Mouse (Mus musculus) thymus, postnatal 36 days (tissue): ENCODE data around the gene Mmp27.

ENCODE experiments used
- DNase-seq, 2 experiments: peaks; one replicate each; pipeline ENCODE4 v3.0.0; 2022; ENCODE audit warnings: mixed read lengths in 2 of 2

Gene Mmp27

DNA sequence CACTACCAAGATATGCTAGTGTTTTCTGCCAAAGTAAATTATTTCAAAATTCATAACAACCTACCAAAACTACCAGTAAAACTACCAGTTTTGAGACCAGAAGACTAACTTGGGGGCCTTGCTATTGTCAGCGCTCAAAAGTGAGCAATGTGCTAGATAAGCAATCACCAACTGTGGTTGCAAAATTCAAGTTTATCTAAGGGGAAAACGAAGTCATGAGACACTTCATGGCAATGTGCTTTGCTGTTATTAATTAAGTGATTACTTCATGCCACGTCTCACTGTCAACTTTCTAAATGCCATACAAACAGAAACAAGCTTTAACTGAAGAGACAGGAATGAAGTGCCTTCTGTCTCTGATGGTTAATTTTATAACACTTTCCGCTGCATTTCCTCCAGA is at the start of gene Mmp27:
Gene Mmp27 (plus strand): TSS at position 235 of the 400 bp plus-strand sequence.
- DNase-seq = no peak

DNA sequence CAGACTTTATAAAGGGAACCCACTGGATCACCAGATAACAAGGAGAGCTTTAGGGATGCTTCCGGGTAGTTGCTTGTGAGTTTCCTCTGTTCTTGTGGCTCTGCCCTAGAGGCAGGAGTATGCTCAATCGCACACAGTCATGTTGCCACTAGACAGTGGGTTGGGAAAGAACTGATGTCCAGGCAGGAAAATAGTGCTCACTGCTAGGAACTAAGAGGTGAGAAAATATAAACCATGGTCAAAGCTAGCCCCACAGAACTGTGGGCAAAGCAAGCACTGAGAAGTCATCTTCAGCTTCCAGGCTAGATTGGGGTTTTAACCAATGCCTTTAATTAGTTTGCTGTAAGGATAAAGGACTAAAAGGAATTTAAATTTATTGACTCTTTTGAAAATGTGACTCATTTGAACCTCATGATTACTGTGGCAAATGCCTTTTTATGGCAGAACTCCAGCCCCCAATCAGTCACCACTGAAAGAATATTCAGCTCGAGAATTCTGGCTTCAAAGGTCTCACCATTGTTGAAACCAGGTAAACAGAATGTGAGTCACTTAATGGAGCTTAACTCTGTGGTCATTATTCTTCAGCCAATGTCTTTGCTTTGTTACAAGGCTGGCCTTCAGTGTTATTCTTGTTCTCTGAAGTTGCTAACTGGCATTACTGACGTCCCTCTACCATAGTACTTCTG is 44.8 kb upstream of the Mmp27 start:
- DNase-seq = no peak

DNA sequence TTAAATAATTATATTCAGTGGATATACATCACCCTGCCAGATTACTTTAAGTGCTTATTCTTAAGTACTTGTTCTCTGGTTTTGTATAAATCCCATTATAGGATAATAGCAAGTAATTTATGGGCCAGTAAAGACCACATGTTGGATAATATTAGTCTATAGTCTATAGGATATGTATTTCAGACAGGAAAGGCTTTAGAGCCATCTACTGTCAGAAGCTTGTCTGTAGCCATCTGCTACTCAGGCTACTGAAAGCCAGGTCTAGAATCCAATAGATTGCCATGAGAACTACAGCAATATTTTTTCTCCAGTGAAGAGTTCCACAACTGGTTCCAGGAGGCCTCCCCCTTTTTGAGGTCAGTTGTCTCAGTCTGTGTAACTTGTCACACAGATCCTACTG is 28.4 kb upstream of the Mmp27 start:
- no peak for DNase-seq

DNA sequence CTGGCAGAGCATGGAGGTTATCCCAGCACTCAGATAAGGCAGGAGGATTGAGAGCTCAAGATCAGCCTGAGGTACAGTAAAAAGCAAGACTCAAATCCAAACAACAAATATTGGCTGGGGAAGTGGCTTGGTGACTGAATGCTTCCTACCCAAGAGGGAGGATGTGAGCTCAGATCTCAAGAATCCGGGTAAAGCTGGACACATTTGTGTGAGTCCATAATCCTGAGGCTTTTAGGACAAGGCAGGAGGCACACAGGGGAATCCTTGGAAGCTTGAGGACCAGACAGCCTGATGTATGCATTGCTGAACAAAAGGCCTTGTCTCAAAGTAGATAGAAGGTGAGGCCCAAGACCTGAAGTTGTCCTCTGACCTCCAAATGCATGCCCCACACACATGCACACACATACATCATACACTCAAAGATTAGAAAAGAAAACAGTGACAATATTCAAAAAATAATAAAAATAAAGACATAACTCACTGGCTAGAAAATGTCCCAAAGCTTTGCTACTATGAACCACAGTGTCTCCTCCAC is 26.2 kb upstream of the Mmp27 start:
- no peak for DNase-seq

DNA sequence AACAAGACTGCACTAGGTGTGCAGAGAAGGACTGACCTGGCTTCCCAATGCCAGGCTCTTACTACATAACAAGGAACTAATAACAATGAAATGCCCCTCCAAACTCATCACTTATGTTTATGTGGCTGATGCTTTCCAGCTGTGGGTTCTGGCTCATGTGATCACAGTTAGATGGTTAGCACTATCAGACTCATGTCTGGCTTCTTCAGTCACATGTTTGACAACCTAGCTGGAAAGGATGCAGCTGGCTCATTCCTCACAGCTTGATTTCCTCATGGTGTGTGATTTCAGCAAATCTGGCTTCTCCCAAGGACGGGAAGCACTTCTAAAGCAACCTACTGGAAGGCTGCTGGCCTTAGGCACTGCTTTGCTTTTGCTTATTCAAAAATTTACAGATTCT is 25.7 kb upstream of the Mmp27 start:
- DNase-seq = no peak

DNA sequence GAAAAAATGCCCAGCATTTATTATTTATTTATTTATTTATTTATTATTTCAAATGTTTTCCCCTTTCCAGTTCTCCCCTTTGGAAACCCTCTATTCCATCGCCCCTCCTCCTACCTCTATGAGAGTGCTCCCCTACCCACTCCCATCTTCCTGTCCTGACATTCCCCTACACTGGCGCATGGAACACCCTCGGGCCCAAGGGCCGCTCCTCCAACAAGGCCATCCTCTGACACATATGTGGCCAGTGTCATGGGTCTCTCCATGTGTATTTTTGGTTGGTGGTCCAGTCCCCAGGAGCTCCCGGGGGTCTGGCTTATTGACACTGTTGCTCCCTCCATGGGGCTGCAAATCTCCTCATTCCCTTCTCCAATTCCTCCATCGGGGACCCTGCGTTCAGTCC is 25.3 kb upstream of the Mmp27 start:
- no peak for DNase-seq

DNA sequence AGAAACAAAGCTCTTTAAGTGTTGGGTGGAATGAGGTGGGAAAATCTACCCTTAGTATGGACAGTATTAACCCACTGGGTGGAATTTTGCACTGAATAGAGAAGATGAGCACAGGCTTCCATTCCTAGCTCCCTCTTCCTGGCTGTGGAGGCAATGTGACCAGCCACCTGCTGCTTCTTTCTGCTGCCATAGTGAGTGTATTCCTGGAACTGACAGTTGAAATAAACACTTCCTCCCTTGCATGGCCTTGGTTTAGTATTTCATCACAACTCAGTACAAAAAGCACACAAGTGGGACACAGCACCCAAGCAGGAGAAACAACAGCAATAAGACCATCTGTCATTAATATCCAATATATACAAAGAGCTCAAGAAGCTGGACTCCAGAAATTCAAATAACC is 19.3 kb upstream of the Mmp27 start:
- DNase-seq = no peak

DNA sequence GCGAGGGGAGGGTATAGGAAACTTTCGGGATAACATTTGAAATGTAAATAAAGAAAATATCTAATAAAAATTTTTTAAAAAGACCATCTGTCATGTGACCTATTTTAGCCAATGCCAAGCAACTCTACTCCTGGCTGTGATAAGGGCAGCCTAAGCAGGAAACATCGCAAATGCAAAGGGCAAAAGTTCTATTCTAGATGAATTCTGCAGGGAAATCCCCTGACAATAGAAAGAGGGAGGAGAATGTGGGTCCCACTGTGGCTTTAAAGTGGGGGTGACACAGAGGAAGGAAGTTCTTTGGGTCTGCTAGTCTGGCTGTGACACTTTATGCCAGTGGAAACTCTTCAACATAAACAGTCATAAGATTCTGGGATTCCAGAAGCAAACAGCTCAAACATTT is 17.7 kb upstream of the Mmp27 start:
- DNase-seq = no peak

DNA sequence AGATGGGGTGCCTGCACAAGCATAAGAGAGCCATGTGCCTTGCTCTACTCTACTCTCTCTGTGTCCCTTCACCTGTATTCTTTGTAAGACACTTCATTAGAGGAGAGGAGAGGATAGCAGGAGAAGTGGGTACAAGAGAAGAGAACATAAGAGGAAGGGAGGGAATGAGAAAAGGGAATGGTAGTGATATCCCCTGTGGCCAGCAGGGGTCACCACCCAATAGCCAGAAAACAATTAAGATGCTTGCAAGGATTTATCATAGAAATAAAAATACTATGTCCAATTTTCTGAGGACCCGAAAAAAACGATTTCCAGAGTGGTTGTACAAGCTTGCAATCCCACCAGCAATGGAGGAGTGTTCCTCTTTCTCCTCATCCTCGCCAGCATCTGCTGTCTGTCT is 16.8 kb upstream of the Mmp27 start:
- DNase-seq = peak in 1 of 2 experiments; percentile 7

DNA sequence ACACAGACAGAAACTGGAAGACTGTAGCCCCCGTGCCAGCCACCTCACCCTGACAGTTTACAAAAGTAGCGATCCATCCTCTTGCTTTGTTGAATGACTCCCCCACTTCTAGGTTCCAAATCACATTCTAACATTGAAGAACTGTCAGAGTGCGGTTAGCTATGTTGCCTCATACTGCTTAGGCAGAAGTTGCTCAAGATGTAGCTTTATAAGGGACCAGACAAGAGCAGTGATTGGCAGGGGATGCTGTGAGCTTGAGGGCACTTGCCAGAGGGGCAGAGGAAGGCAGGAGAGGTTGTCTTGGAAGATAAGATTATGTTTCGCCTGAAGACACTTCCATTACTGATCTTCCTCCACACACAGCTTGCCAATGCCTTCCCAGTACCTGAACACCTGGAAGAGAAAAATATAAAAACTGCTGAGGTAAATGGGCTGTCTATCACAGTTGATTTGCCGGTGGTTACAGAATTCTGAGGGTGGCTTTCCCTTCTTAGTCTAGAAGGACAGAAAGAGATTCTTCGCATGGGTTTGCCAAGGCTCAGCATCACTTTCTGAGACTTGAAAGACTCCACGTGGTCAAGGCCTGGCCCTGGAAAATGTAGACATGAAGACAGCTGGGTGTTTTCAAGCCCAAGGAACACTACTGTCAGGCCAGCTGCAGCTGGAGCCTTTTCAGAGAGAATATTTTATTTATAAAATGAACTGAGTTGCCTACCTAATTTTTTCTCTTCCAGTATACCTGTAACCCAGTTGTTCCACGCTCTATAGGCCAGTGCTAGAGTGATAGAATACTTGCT is 12.8 kb upstream of the Mmp27 start, which contains the start of gene Mmp8:
Gene Mmp8 (plus strand): TSS at position 236 of the 797 bp plus-strand sequence.
- DNase-seq = no peak

DNA sequence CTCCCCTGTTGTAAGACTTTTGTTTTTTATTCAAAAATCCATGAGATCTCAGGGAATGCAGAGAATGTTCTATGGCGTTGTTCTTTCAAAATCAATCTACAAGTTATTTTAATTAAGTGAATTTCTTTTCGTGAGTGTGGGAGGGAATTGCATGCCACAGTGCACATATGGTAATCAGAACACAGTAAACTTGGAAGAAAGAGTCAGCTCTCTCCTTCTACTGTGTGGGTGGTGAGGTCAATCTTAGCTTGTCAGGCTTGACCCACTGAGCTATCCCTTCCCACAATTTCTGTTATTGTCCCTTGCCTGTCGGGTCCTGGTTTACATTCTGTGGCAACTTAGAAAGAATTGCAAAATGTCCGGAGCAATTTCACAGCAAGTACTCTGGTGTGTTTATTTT is 11.2 kb upstream of the Mmp27 start:
- DNase-seq = no peak

DNA sequence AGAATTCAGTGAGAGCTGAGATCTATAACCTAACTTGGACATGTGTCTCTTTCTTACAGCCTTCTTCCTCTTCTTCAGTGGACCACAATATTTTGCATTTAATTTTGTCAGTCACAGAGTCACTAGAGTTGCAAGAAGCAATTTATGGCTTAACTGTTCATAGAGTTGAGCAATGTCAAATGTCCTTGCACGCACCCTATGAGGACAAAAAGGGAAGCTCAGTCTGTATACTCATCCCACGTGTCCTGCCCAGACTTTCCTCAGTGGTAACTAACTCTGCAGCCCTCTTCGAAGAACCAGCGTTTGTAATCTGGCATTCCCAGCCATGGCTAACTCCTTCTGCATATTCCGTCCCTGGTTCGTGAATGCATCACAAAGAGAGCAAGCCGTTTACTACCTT is 3.8 kb upstream of the Mmp27 start:
- no peak for DNase-seq

DNA sequence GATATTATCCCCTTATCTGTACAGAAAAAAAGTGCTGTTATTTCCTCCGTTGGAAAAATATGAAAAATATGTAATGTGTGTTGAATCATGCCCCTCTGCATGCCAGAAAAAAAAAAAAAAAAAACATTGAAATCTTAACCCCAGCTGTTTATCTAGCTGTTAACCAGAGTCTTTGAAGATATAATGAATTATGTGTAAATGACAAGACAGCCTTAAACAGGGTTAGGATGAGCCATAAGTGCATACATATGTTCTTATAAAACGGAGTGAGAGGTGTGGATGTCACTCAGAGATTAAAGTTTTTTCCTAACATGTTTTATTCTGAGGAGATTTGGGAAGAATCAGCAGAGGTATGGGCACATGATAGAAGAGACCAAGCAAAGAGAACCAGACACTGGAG is 3.3 kb upstream of the Mmp27 start:
- DNase-seq = no peak

DNA sequence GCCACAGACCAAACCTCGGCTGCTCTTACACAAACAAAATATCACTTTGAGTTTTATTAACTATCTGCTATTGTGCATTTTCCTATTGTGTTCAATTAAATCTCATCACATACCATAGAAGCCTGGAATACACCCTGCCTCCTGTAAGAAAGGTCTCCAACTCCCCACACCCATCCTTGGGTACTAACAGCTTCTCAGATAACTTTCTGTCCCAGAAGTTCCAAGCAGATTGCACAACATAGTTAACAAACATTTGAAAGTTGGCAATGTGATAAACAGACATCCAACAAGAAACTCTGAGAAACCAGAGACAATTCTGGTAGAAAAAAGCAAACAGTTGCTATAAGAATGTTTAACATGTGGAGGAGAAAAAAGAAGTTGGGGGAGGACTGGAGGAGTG is 711 bp upstream of the Mmp27 start:
- DNase-seq = no peak

DNA sequence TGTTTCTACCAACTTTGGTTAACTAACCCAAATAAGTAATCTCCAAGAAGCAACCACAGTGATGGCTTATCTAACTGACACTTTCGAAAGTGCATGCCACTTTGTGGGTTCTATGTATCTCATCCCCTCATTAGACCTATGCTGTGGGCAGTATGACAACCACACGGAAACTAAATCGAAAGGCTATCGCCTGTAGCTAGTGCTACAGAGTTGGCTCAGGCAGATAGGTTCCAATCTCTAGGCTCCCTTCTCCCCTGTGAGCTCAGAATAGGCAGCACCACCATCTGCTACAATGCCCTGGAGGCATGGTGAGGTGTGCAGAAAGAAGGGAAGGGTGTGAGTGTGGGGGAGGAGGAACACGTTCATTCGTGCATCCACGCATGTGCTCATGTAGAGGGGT is 992 bp downstream of the Mmp27 start:
- DNase-seq = no peak

DNA sequence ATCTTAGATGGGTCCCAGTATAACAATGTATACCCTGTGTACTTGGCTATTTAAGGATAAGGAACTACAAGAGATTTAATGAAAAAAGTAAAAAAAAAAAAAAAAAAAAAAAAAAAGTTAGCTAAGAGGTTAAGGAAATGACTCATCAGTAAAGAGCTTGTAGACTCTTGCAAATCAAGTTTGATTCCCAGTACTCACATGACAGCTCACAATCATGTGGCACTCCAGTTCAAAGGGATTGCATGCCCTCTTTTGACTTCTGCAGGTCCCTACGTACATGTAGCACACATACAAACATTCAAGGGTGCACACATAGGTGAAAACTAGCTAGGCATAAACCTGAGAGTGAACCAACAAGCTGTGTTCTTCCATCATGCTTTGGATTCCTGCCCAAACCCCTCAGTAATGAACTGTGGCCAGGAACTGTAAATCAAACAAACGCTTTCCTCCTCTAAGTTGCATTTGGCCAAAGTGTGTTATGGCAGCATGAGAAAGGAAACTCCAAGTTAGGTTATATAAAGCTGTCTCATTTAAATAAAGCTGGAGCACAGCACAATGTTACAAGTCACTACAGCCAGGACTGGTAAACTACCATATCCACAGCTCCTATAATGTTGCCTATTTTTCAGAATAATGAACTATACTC is 1.6 kb downstream of the Mmp27 start:
- no peak for DNase-seq

DNA sequence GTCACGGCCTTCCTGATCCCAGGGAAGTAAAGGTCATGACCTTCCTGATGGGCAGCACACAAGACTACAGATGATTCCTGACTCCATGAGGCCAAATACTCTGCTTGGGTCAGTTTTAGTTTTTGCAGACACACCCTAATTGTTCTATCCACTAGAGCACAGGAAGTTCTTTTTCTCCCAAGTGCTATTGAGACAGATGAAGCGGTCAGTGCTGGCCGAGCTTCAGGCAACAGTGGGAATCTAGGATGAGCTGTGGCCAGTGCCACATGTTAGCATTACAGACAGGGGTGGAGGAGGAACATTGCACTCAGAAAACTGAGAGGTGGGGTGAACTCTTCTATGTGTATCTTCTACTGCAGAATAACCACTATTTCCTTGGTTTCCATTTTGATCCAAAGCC is 4.3 kb downstream of the Mmp27 start:
- DNase-seq = no peak

DNA sequence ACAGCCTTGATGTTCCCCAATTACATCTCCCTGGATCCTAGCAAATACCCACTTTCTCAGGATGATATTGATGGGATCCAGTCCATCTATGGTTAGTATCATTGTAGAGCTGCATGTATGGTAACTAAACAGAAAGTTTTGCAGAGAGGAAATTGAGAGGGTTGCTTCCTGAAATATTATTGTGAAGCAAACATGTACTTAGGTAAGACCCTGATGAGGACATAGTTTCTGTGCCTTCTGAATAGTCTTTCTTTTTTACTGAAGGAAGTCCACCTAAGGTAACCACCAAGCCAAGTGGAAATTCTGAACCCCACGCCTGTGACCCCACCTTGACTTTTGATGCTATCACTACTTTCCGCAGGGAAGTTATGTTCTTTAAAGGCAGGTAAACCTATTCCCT is 6.2 kb downstream of the Mmp27 start:
- no peak for DNase-seq

DNA sequence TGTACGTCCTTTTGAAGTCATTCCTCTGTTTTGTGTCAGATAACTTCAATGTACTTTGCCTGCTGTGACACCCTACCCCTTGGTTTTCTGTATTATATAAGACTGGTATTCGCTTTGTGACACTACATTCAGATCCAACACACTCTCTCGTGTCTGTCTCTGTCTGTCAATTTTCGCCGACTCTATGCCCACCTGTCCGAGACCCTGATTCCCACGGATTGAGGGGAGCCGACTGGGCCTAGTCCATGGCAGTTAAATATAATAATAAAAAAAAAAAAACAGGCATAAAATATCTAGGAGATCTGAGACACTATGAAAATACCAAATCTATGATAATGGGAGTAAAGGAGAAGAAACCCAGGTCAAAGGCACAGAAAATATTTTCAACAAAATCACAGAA is 18.9 kb downstream of the Mmp27 start:
- DNase-seq = no peak

DNA sequence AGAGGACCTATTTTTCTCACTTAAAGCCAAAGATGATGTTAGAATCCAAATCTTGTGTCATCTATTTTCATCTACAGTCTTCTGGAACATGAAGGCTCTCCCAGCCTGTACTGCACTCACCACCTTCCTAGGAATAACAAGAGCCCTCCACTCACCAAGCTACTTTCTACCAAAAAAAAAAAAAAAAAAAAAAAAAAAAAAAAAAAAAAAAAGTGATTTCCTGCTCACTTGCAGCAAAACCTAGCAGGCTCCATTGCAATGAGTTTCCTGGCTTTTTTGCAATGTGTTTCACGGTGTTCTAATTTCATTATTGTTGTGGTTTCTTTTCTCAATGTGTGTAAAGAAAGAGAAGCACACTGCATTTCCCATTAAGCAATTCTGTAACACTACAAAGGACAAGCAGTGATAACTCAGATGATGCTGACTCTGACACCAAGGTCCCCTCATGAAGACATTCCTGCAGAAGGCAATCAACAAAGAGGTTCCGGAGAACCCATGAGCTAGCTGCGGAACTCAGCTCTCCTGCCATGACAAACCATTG is 22.1 kb downstream of the Mmp27 start:
- no peak for DNase-seq

DNA sequence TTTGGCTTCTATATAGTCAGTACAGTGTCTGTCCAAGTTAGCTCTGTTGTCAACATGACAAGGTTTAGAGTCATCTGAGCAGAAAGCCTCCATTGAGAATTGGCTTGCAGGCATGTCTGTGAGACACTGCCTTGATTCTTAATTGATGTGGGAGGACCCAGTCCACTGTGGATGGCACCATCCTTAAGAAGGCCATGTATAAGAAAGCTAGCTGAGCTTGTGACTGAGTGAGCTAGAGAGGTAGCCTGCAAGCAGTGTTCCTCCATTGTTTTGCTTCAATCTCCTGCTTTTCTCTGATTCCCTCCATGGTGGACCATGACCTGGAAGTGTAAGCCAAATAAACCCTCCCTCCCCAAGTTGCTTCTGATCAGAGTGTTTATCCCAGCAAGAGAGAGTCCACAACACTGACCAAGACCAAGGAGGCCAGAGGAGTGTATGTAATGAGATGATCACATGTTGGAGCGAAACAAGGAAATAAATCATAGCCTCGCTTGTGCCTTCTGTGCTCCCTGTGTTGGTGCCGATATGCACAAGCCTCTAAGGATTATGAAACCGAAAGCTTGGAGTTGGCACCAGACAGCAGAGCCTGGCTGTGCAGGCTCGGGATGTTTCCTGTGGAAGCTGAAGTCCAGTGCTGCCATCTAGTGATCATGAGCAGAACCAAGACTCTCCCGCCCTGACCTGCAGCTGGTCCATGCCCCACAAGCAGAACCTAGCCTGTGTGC is 23.8 kb downstream of the Mmp27 start:
- peak; percentile 63 to 69 for DNase-seq

DNA sequence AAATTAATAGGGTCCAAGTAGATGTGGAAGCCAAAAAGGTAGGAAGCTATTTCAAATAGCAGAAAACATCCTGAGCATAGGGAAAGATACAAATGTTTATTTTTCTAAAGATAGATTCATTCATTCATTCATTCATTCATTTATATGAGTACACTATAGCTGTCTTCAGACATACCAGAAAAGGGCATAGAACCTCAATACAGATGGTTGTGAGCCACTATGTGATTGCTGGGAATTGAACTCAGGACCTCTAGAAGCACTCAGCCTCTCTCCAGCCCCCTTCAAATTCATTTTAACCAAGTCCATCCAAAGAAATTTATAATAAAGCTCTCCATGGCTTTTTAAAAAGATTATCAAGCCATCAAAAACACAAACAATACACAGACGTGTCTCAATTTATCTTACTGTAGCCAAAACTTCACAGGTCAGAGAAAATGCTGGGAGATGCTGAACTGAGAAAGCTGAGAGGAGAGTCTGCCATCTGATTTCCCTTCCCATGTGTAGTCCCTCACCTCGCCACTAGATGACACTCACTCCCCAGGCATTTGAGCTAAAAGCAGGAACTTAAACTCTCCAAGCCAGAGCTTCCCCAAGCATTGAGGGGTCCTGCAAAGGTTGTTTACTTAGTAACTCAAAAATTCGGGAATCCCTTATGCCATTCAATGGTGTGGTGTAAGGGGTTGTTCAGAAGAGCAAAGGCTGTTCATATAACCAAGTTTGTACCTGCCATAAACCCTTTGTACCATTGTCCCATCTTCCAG is 32.0 kb downstream of the Mmp27 start:
- peak; percentile 57 to 70 for DNase-seq
